Mouse (Mus musculus) liver, adult 2 months (tissue): ENCODE measurements around the gene Arl15.

Source experiments
- CTCF ChIP-seq: fragments of 200-500 bp; IDR thresholded peaks from 2 replicates; pipeline ENCODE4 v1.5.1; 2011; ENCODE audit warnings: low read depth, low read length, control low read depth
- POLR2A ChIP-seq: fragments of 200-500 bp; IDR thresholded peaks from 2 replicates; pipeline ENCODE4 v1.6.1; 2011; ENCODE audit warnings: low read length, control low read depth; ENCODE audit not compliant: insufficient read depth; ENCODE audit errors: extremely low read depth

GRCm38 (mm10) chr13:113897951-113898350, 103.6 kb downstream of the Arl15 start:
- TF ChIP-seq POLR2A (no peak), CTCF (no peak)
